Mouse (Mus musculus) stomach, embryonic 14.5 days (tissue): Measurements from ENCODE around the gene Plk5. TPM values are rescaled to one million over a fixed set of nuclear protein-coding genes. Genes with fewer than 3 reads are reported as not detected.

Experiments used
- microRNA-seq: library from miRNA; unstranded; fragments of <30 nt; microRNA quantifications from one replicate; pipeline ENCODE4, GENCODE M21; 2016
- polyA plus RNA-seq: library from polyadenylated mRNA; unstranded; fragments of >200 nt; fragmentation: Nextera tagmentation; extraction: Ambion mirVana; gene quantifications from 2 replicates; pipeline ENCODE4 v1.2.1, GENCODE M21; 2014

The Plk5 gene
- polyA plus RNA-seq, 1 experiment from 2014 or later = 0.30 TPM

Small RNA genes within 50 kb of the gene (microRNA-seq; reads per million reads assigned to microRNA genes)
- gene Gm22721 = not detected

Other genes with a start within 250 kb of the Plk5 start
- 25.2 and 25.9 TPM in 2 replicates for gene Stk11, start 240.7 kb upstream of the Plk5 start, polyA plus RNA-seq
- 481 and 531 TPM in 2 replicates for gene Atp5d, start 217.8 kb upstream of the Plk5 start, polyA plus RNA-seq
- 7.5 and 10.1 TPM in 2 replicates for gene Cbarp, start 215.6 kb upstream of the Plk5 start, polyA plus RNA-seq
- 29.3 and 32.1 TPM in 2 replicates for gene Midn, start 208.2 kb upstream of the Plk5 start, polyA plus RNA-seq
- gene Cirbp, start 190.5 kb upstream of the Plk5 start, polyA plus RNA-seq = 92.7 and 105 TPM in 2 replicates
- 12.5 and 13.9 TPM in 2 replicates for gene 1600002K03Rik, start 183.5 kb upstream of the Plk5 start, polyA plus RNA-seq
- 12.2 and 12.5 TPM in 2 replicates for gene Efna2, start 177.0 kb upstream of the Plk5 start, polyA plus RNA-seq
- 59.7 and 65.6 TPM in 2 replicates for gene Mum1, start 130.0 kb upstream of the Plk5 start, polyA plus RNA-seq
- gene Ndufs7, start 107.3 kb upstream of the Plk5 start, polyA plus RNA-seq = 337 and 355 TPM in 2 replicates
- gene Gamt, start 95.4 kb upstream of the Plk5 start, polyA plus RNA-seq = 32.1 and 49.3 TPM in 2 replicates
- gene Dazap1, start 95.0 kb upstream of the Plk5 start, polyA plus RNA-seq = 48.6 and 51.3 TPM in 2 replicates
- gene Rps15, start 64.0 kb upstream of the Plk5 start, polyA plus RNA-seq = 1,120 and 1,227 TPM in 2 replicates
- 8.1 and 8.7 TPM in 2 replicates for gene Apc2, start 60.5 kb upstream of the Plk5 start, polyA plus RNA-seq
- gene 2310011J03Rik, start 35.9 kb upstream of the Plk5 start, polyA plus RNA-seq = 39.6 and 43.0 TPM in 2 replicates
- 4.5 and 5.6 TPM in 2 replicates for gene Pcsk4, start 27.0 kb upstream of the Plk5 start, polyA plus RNA-seq
- 18.0 and 18.5 TPM in 2 replicates for gene Reep6, start 26.5 kb upstream of the Plk5 start, polyA plus RNA-seq
- 13.6 and 13.8 TPM in 2 replicates for gene Adamtsl5, start 8.0 kb upstream of the Plk5 start, polyA plus RNA-seq
- 7.7 and 8.1 TPM in 2 replicates for gene Mex3d, start 31.2 kb downstream of the Plk5 start, polyA plus RNA-seq
- 194 and 200 TPM in 2 replicates for gene Mbd3, start 43.1 kb downstream of the Plk5 start, polyA plus RNA-seq
- 645 and 784 TPM in 2 replicates for gene Uqcr11, start 50.4 kb downstream of the Plk5 start, polyA plus RNA-seq
- gene Tcf3, start 77.2 kb downstream of the Plk5 start, polyA plus RNA-seq = 107 and 108 TPM in 2 replicates
- 0.25 and 0.53 TPM in 2 replicates for gene Onecut3, start 138.4 kb downstream of the Plk5 start, polyA plus RNA-seq
- gene Atp8b3, start 182.7 kb downstream of the Plk5 start, polyA plus RNA-seq = 0.11 and 0.25 TPM in 2 replicates
- 22.9 and 24.3 TPM in 2 replicates for gene Rexo1, start 205.1 kb downstream of the Plk5 start, polyA plus RNA-seq
- 8.1 and 8.4 TPM in 2 replicates for gene Klf16, start 220.9 kb downstream of the Plk5 start, polyA plus RNA-seq
- gene Abhd17a, start 233.9 kb downstream of the Plk5 start, polyA plus RNA-seq = 89.7 and 104 TPM in 2 replicates
- gene Scamp4, start 246.4 kb downstream of the Plk5 start, polyA plus RNA-seq = 95.9 and 106 TPM in 2 replicates
- 7.7 and 7.9 TPM in 2 replicates for gene Adat3, start 246.4 kb downstream of the Plk5 start, polyA plus RNA-seq
- 1.5 and 2.3 TPM in 2 replicates for gene Gm49322, start 249.6 kb downstream of the Plk5 start, polyA plus RNA-seq